Mouse (Mus musculus): ENCODE measurements at regions not wholly inside any gene's neighbourhood (a gene's known extent, or its start where the extent isn't known, plus 50 kb on each side); places are given as distances from the start of the nearest gene placed in this dataset.
A peak's percentile ranks its signal among the peaks of the same experiment; 100 is the strongest.

GRCm38 (mm10) chr14:105501792-105502632 is 243.6 kb downstream of the Ndfip2 start:
- DNase-seq (ENCODE audit: low read depth, low spot score): no peak

GRCm38 (mm10) chr14:105500966-105501741 is 242.8 kb downstream of the Ndfip2 start:
- DNase-seq (ENCODE audit: low read depth, low spot score): no peak

GRCm38 (mm10) chr14:105499319-105499895 is 241.0 kb downstream of the Ndfip2 start:
- no peak for DNase-seq (ENCODE audit: low read depth, low spot score)

GRCm38 (mm10) chr14:105498155-105498906 is 240.0 kb downstream of the Ndfip2 start:
- DNase-seq (ENCODE audit: low read depth, low spot score): no peak

GRCm38 (mm10) chr14:105495161-105495560 is 236.8 kb downstream of the Ndfip2 start:
- no peak for DNase-seq (ENCODE audit: low read depth, low spot score)

GRCm38 (mm10) chr14:105494415-105494814 is 236.0 kb downstream of the Ndfip2 start:
- no peak for DNase-seq (ENCODE audit: low read depth, low spot score)

GRCm38 (mm10) chr14:105490158-105490557 is 231.8 kb downstream of the Ndfip2 start:
- no peak for DNase-seq (ENCODE audit: low read depth, low spot score)

- DNase-seq (ENCODE audit: low read depth, low spot score): peak; percentile 50
Observed at GRCm38 (mm10) chr14:105483352-105484083, 225.1 kb downstream of the Ndfip2 start.

GRCm38 (mm10) chr14:105482644-105483351 is 224.4 kb downstream of the Ndfip2 start:
- DNase-seq (ENCODE audit: low read depth, low spot score): no peak

GRCm38 (mm10) chr14:105480048-105480447 is 221.7 kb downstream of the Ndfip2 start:
- no peak for DNase-seq (ENCODE audit: low read depth, low spot score)

GRCm38 (mm10) chr14:105474991-105475553 is 216.7 kb downstream of the Ndfip2 start:
- no peak for DNase-seq (ENCODE audit: low read depth, low spot score)

GRCm38 (mm10) chr14:105448919-105449458 is 190.6 kb downstream of the Ndfip2 start:
- DNase-seq (ENCODE audit: low read depth, low spot score): no peak

- DNase-seq (ENCODE audit: low read depth, low spot score): no peak
Observed at GRCm38 (mm10) chr14:105447088-105447487, 188.7 kb downstream of the Ndfip2 start.

GRCm38 (mm10) chr14:105435343-105435742 is 177.0 kb downstream of the Ndfip2 start:
- no peak for DNase-seq (ENCODE audit: low read depth, low spot score)

- DNase-seq (ENCODE audit: low read depth, low spot score): no peak
Observed at GRCm38 (mm10) chr14:105433456-105433855, 175.1 kb downstream of the Ndfip2 start.

GRCm38 (mm10) chr14:105432670-105433069 is 174.3 kb downstream of the Ndfip2 start:
- DNase-seq (ENCODE audit: low read depth, low spot score): no peak

- DNase-seq (ENCODE audit: low read depth, low spot score): no peak
Observed at GRCm38 (mm10) chr14:105431584-105431983, 173.2 kb downstream of the Ndfip2 start.

- no peak for DNase-seq (ENCODE audit: low read depth, low spot score)
Observed at GRCm38 (mm10) chr14:105429664-105430257, 171.4 kb downstream of the Ndfip2 start.

- DNase-seq (ENCODE audit: low read depth, low spot score): no peak
Observed at GRCm38 (mm10) chr14:105427474-105427901, 169.1 kb downstream of the Ndfip2 start.
